Mouse (Mus musculus): ENCODE results near the gene Clip2.

- no peak for TF ChIP-seq POLR2A (IDR thresholded peaks at IDR 0.05; ENCODE audit: control insufficient read depth, extremely low read depth, insufficient read depth, low read length, poor library complexity)
- TF ChIP-seq CTCF (IDR thresholded peaks at IDR 0.05; ENCODE audit: borderline replicate concordance, control insufficient read depth, extremely low read depth, insufficient read depth, low read length, poor library complexity): no peak
Measured at GRCm38 (mm10) chr5:134565696-134566095, 13.5 kb upstream of the Clip2 start.
